Mouse (Mus musculus) right cerebral cortex, postnatal 10 days (tissue): ENCODE measurements at regions not wholly inside any gene's neighbourhood (a gene's known extent, or its start where the extent isn't known, plus 50 kb on each side); places are given as distances from the start of the nearest gene placed in this dataset.

Experiments
- DNase-seq, 2 experiments: peaks; one replicate each; pipeline ENCODE4 v3.0.0; 2021; ENCODE audit warnings: low spot score in 2 of 2

- DNase-seq, result peak; percentile 24 to 42
Measured at GRCm38 (mm10) chr12:6307248-6307963, 931.9 kb upstream of the Klhl29 start.

DNA sequence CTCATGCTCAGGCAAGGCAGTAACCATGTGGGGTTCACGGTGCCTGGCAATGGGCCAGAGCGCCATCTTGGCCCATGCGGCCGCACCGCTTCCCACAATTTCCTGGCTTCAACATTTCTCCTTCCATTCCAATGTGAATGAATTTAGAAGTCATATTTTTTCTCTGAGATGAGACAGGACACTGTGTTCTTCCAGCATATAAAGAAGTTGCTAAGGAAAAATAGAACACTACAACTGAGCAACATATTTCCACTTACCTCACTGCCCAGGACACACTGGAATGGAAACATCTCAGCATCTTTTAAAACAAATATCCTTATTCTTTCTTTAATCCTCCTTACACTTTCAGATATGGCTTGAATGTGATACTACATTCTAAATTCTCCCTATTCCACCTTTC is 912.1 kb upstream of the Klhl29 start:
- DNase-seq, result peak; percentile 29 to 36

GRCm38 (mm10) chr12:6263962-6264361 is 888.5 kb upstream of the Klhl29 start:
- peak in 1 of 2 experiments; percentile 22 for DNase-seq
